Mouse (Mus musculus) adrenal gland, postnatal 36 days (tissue): ENCODE measurements around the gene Vamp1. TPM values are rescaled to one million over a fixed set of nuclear protein-coding genes. Genes with fewer than 3 reads are reported as not detected.

Source experiments
- DNase-seq, 2 experiments: peaks; one replicate each; pipeline ENCODE4 v3.0.0; 2021; ENCODE audit warnings: mixed read lengths in 1 of 2
- microRNA-seq: library from miRNA; unstranded; fragments of <30 nt; microRNA quantifications from one replicate; pipeline ENCODE4 v1.2.0, GENCODE M21; 2021
- total RNA-seq, 2 experiments: library from RNA; stranded (reverse); gene quantifications; 2 replicates each; pipeline ENCODE4 v1.2.3; 2021

Gene Vamp1
- total RNA-seq, 2 experiments from 2014 or later = 34.4 to 40.2 TPM

- no peak for DNase-seq
These were observed 71.6 kb downstream of the Vamp1 start for GRCm38 (mm10) chr6:125286944-125287343.

- no peak for DNase-seq
These were observed 73.4 kb downstream of the Vamp1 start for GRCm38 (mm10) chr6:125288730-125289129.

GRCm38 (mm10) chr6:125291329-125291728 lies 76.0 kb downstream of the Vamp1 start:
- DNase-seq = no peak

GRCm38 (mm10) chr6:125292256-125292655 lies 76.9 kb downstream of the Vamp1 start:
- no peak for DNase-seq

GRCm38 (mm10) chr6:125294049-125294448 lies 78.7 kb downstream of the Vamp1 start:
- no peak for DNase-seq

Small RNAs within 50 kb of the gene (microRNA-seq; reads per million reads assigned to microRNA genes)
- gene Mir3098 = 1.7 reads per million
- gene Mir8113 = not detected

Other genes with a start within 250 kb of the Vamp1 start
- gene Pianp, start 218.9 kb upstream of the Vamp1 start, total RNA-seq = 1 to 10 TPM; 2.1 to 3.4 TPM
- gene Zfp384, start 206.4 kb upstream of the Vamp1 start, total RNA-seq = 10 to 100 TPM; 41.3 to 53.8 TPM
- 10 to 100 TPM; 54.4 to 79.5 TPM for gene Ing4, start 175.8 kb upstream of the Vamp1 start, total RNA-seq
- gene Acrbp, start 165.9 kb upstream of the Vamp1 start, total RNA-seq = 1 to 10 TPM; 6.9 to 7.1 TPM
- under 1 TPM; 0.40 to 0.60 TPM for gene Lpar5, start 147.6 kb upstream of the Vamp1 start, total RNA-seq
- 100 to 1,000 TPM; 166 to 201 TPM for gene Chd4, start 119.6 kb upstream of the Vamp1 start, total RNA-seq
- gene Nop2, start 83.6 kb upstream of the Vamp1 start, total RNA-seq = 10 to 100 TPM; 39.5 to 64.3 TPM
- 10 to 100 TPM; 18.4 to 21.8 TPM for gene Iffo1, start 70.3 kb upstream of the Vamp1 start, total RNA-seq
- 1,000 to 10,000 TPM; 2,066 to 3,178 TPM for gene Gapdh, start 49.1 kb upstream of the Vamp1 start, total RNA-seq
- 10 to 100 TPM; 18.5 to 25.6 TPM for gene Ncapd2, start 23.9 kb upstream of the Vamp1 start, total RNA-seq
- 100 to 1,000 TPM; 176 to 205 TPM for gene Mrpl51, start 23.8 kb upstream of the Vamp1 start, total RNA-seq
- 10 to 100 TPM in 1 of 2 experiments, 1 to 10 TPM in 1; 9.3 to 11.5 TPM for gene Tapbpl, start 16.3 kb downstream of the Vamp1 start, total RNA-seq
- gene Cd27, start 21.5 kb downstream of the Vamp1 start, total RNA-seq = under 1 TPM; 0.40 to 0.63 TPM
- gene Tuba3a, start 70.5 kb downstream of the Vamp1 start, total RNA-seq = not detected
- gene Ltbr, start 98.3 kb downstream of the Vamp1 start, total RNA-seq = 10 to 100 TPM; 76.7 to 87.4 TPM
- 1 to 10 TPM; 1.1 to 1.5 TPM for gene Scnn1a, start 105.1 kb downstream of the Vamp1 start, total RNA-seq
- 100 to 1,000 TPM; 242 to 262 TPM for gene Tnfrsf1a, start 133.8 kb downstream of the Vamp1 start, total RNA-seq
- under 1 TPM in 1 of 2 experiments, not detected in 1; 0.36 TPM for gene Plekhg6, start 165.2 kb downstream of the Vamp1 start, total RNA-seq